Mouse (Mus musculus) NIH3T3 (cell line): ENCODE measurements around the gene Bicral.
"Not testable (repeated sequence)": the region's sequence is repeated elsewhere in the genome, so short reads cannot be mapped to it uniquely, and the experiment has no call there.

Experiments
- DNase-seq: peaks from one replicate; pipeline ENCODE4 v3.0.0-alpha.2; 2012; ENCODE audit warnings: low read depth

The Bicral gene

GRCm38 (mm10) chr17:46874133-46874532, 15.9 kb upstream of the Bicral start:
- peak; percentile 79 for DNase-seq

DNA sequence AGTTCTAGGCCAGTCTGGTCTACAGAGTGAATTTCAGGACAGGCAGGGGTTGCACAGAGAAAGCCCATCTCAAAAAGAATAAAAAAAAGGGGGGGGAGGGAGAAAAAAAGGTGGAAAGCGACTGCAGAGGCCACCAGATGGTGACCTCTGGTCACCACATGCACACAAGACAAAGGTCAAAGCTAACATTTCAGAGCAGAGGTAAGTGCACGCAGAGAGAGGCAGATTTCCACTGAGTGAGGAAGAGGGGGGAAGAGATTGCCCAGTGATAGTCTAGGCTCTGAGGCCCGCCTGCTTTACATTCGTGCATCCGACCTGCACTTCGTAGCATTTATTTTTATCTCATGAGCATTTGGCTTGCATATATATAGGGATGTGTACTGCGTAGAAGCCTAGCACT, 14.5 kb upstream of the Bicral start:
- no peak for DNase-seq

- no peak for DNase-seq
These were observed 12.6 kb upstream of the Bicral start for GRCm38 (mm10) chr17:46870913-46871312.

DNA sequence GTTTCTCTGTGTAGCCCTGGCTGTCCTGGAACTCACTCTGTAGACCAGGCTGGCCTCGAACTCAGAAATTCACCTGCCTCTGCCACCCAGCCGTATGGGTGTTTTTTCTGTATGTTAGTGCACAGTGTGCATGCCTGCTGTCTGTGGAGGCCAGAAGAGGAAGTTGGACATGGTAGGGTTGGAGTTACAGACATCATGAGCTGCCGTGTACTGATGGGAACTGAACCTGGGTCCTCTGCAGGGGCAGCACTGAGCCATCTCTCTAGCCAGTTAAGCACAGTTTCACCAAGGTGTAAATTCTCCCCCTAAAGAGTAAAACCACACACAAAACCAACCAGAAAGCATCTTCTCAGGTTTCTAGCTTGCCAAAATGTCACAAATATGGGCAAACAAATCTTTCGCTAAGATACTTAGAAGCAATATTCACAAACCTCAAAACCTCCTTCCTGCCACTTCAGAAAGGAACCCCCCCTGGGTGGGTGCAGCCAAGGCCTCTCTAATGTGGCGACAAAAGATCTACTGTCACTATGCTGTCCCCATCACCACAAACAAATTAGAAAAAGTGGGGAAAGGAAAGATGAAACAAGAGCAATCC, 12.0 kb upstream of the Bicral start:
- DNase-seq, result no peak

DNA sequence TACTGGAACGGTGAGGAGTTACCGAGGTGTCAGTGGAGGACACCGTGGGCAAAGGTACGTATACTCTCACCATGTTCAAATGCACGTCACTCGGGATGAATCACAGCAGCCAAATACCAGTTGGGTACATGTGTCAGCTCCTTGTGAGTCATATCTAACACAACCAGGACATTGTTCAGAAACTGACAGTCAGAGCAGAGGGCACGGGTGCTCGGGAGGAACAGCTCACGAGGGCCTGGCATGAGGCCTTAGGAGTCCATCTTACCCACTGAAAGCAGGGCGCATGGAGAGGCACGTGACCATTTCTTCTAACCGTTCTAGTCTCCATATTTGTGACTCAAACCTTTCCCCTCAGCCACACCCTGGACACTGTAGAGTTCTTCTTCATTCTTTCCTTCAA, 8.6 kb upstream of the Bicral start:
- DNase-seq, result peak; percentile 94

DNA sequence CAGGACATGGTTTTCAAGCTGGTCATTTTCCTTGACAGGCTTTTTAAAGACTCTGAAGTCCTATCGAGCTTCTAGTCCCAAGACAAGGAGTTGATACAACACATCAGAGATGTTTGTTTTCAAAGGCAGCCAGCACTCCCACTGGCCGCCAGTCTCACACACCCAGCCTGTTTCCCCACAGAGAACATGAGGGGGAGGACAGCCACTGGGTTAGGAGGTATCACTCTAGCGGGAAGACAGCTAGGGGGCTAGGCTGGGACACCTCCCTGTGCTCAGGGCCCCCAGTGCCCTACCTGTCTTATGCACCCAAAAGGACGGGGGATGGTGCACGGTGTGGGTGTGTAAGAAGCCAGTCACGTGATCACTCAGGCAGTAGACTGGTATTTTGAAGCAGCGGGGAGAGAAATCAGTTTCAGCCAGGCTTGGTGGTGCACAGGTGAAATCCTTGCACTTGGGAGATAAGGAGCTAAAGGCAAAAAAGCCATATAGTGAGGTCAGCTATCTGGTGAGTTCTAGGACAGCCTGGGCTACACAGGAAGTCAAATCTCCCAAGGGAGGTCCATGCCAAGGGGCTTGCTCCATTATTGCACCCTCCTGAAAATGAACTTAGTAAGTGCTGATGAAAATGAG, 6.4 kb upstream of the Bicral start:
- no peak for DNase-seq

- no peak for DNase-seq
These were observed 1.8 kb upstream of the Bicral start for GRCm38 (mm10) chr17:46860120-46860519.

DNA sequence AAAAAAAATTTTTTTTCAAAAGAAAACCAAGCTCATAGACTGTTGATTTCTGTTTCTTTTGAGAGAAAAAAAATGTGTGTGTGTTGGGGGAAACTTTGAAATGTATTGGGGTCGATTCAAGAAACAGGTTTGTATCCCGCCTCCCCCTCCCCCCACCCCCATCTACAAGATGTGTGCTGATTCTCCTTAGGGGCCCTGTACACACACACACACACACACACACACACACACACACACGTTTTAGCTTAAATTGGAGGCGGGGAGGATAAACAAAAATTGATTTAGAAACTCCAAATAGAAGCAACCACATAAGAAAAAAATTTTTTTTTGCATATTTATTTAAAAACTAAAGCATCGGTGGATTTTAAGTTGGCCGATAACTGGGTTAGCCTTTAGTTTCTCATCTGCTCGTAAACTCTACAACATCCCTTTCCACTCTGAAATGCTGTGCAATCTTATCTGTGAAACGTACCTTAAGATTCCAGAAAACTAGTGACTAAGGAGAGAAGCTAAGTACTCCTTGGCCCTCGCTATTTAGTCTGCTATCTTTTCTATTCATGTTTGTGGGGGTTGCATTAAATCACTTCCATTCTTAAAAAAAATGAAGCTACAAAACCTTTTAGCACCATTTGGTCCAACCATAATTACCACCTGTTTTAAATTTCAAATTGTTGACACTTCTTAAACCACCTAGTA, 615 bp upstream of the Bicral start:
- DNase-seq, result peak; percentile 73

GRCm38 (mm10) chr17:46857361-46857902, 850 bp downstream of the Bicral start:
- DNase-seq, result peak; percentile 92

DNA sequence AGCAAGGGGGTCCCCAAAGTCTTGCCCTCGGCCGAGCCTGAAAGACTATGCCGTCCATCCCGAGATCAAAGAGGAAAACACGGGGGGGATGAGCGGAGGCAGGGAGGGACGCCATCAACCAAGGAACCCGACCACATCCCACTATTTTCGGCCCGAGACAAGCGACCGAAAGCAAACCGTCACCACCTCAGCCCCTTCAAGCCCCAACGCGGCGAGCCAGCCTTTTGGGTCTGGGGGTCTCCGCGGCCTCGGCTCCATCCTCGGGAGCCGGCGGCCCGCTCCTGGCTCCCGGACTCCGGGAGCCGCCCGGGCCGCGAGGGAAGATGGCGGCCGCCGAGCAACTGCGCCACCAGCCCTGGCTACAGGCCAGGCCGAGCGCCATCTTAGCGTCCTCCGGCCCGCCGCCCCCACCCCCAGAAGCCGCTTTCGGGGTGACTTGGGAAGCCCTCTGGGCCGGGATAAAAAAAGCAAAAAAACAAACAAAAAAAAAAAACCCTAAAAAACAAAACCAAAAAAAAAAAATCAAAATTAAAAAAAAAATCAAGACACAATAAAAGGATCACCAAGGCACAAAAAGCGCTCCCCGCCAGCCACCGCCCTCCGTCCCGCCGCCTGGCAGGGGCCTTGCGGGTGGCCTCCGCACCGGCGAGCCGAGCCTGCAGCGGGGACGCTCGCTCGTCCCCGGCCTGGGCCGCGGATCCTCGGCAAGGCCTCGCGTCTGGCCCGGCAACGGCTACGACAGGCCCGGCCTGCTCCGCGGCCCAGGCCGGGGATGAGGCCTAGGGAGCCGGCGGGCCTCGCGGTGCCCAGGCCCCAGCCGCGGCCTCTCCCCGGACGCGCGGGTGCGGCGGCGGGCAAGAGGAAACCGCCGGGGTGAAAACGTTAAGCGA, 1.6 kb downstream of the Bicral start:
- peak; percentile 96 for DNase-seq

GRCm38 (mm10) chr17:46856107-46856388, 2.2 kb downstream of the Bicral start:
- DNase-seq, result peak; percentile 57

- DNase-seq, result peak; percentile 70
These were observed 2.8 kb downstream of the Bicral start for GRCm38 (mm10) chr17:46855328-46856106.

GRCm38 (mm10) chr17:46854640-46855110, 3.6 kb downstream of the Bicral start:
- no peak for DNase-seq

DNA sequence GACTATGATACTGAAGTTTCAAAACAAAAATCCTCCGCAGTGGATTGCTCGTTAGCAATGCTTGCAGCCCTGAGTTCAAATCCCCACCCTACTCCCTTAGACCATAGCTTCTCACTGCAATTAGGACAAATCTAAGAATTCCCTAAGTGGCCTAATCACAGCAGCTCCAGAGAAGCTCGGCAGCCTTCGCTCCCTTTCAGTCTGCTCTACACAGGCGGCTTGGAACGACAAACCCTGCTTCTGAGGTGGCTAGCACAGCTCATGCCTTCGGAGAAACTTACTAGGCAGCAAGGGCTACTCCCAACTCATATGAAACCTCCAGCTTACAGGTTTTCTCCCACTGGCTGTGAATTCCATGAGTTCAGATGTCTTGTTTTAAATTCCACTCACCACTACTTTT, 4.2 kb downstream of the Bicral start:
- no peak for DNase-seq

- peak; percentile 70 for DNase-seq
These were observed 5.0 kb downstream of the Bicral start for GRCm38 (mm10) chr17:46853281-46853680.

DNA sequence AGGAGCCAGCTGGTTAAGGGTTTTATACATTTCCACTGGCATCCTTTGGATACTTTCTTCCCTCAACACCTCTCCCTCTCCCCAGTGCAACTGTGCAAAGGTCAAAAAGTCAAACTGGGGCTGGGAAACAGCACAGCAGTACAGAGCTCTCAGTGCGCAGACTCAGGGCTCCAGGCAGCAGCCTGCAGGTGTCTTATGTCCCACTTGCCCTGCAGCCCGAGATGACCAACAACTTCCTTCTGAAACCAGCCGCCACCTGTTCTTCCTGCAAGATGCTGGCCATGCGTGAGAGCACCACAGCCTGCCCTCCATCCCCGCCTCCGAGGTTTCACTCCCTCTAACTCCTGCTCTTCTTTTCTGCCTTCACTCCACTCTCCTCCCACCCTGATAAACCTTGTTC, 5.6 kb downstream of the Bicral start:
- DNase-seq, result no peak

DNA sequence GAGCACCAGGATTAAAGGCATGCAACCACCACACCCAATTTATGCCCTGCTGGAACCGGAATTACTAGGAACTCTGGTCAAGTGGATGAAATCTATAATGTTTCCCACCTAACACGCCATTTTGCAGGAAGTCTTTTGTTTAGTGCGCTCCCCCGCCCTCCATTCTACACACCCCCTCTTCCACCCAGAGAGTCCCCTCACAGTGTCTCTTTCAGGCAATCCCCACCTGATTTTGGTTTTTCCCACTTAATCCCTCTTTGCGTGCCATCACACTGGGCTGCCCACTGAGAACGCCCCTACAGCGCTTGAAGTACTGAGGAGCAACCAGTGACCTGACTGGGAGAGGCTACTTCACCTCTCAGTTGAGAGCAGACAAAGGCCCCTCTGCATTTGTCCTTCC, 11.1 kb downstream of the Bicral start:
- no peak for DNase-seq

GRCm38 (mm10) chr17:46846573-46846972, 11.7 kb downstream of the Bicral start:
- DNase-seq, result not testable (repeated sequence)

DNA sequence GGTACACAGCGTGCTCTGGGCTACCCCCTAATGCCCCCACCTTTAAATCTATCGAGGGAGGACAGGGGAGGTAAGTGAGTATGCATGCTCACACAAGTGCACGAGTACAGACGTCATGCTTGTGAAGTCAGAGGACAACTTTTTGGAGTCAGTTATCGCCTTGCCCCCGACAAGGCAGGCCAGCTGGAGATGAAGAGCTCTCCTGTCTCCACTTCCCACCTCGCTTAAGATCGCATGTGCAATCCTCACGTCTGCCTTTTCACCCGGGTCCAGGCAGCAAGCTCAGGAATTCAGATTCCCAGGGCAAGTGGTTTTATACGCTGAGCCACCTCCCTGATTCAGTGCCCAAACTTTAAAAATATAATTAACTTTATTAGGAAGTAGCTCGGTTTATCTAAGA, 13.0 kb downstream of the Bicral start:
- no peak for DNase-seq

GRCm38 (mm10) chr17:46844811-46845210, 13.5 kb downstream of the Bicral start:
- DNase-seq, result no peak

GRCm38 (mm10) chr17:46843716-46844115, 14.6 kb downstream of the Bicral start:
- DNase-seq, result no peak
